Mouse (Mus musculus): ENCODE results near the gene Atl1. TPM values are rescaled to one million over a fixed set of nuclear protein-coding genes. Genes with fewer than 3 reads are reported as not detected.

Gene Atl1
- total RNA-seq, 2 experiments from 2014 or later, result 206 to 222 TPM

DNA sequence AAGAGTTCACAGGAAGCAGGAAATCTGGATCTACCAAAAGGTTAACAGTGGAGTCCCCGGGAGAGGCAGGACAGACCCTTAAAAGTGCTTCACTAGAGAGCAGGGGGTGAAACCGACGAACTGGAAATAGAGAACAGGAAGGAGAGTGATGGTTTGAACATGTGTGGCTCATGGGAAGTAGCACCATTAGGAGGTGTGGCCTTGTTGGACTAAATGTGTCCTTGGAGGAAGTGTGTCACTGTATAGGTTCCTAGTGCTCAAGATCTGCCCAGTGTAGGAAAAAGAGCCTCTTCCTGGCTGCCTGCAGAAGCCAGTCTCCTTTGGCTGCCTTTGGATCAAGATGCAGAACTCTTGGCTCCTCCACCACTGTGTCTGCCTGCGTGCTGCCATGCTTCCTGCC, 112.7 kb downstream of the Atl1 start:
- DNase-seq (ENCODE audit: low spot score in 2 of 2), result no peak

DNA sequence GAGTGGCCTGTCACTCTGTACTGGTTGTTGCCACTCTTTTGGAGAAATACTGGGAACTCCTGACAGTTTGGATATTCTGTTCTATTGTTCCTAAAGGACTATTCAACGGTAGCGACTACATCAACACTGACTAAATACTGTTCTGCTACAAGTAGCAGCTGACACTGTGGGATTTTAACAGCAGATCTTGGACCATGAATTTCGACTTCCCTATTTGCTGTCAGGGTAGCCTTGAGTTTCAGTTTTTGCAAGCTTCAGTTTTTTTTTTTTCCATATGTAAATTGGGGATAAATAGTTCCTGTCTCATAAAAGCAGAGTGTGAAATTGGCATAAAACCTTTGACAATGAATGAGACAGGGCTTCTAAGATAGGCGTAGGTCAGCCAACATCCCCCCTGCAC, 117.9 kb downstream of the Atl1 start:
- no peak for DNase-seq (ENCODE audit: low spot score in 2 of 2)

DNA sequence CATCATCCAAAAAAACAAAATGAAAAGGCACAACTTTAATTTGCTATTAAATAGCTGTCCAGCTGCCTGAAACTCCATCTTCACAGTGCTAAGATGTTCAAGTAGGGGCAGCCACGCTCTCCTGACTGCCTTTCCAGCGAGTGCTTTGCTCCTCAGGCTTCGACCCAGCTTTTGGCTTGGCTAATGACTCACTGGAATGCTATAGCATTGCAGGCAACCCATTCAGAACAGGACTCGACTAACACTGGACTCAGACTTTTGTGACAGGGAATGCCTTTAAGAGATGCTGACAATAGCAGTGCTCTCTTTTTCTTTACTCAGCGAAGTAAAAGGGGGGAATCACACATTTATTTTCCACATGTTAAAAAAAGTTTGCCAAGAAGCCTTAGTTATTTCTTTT, 119.3 kb downstream of the Atl1 start:
- DNase-seq (ENCODE audit: low spot score in 2 of 2), result no peak

DNA sequence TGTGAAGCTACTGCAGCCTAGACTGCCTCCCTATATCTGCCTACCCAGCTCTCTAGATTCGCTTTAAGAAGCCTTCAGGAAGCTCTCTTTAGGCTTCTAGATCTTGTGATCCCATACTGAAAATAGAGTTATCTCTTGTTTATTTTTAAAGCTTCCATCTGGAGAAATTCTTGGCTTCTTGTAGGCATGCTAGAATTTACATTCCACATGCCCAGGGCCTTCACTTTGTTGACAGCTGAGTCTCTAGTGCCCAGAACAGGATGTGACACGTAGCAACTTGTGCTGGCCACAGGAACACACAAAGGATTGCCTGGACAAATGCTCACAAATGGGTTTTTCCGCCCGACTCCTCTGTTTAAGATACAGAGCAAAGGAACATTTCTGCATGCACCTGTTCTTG, 123.5 kb downstream of the Atl1 start:
- DNase-seq (ENCODE audit: low spot score in 2 of 2), result no peak

Other genes starting within 250 kb of the Atl1 start
- gene Sos2, start 210.8 kb upstream of the Atl1 start, total RNA-seq (2021), result 10 to 100 TPM; 31.9 to 32.5 TPM
- gene L2hgdh, start 167.7 kb upstream of the Atl1 start, total RNA-seq (2021), result 10 to 100 TPM; 13.6 to 16.2 TPM
- 10 to 100 TPM; 23.2 to 27.3 TPM for gene Atp5s, start 167.7 kb upstream of the Atl1 start, total RNA-seq (2021)
- 10 to 100 TPM; 21.9 to 24.4 TPM for gene Cdkl1, start 101.3 kb upstream of the Atl1 start, total RNA-seq (2021)
- gene Map4k5, start 586 bp downstream of the Atl1 start, total RNA-seq (2021), result 10 to 100 TPM; 48.5 to 51.2 TPM
- gene Sav1, start 94.4 kb downstream of the Atl1 start, total RNA-seq (2021), result 10 to 100 TPM; 16.9 to 19.6 TPM
- gene Nin, start 221.1 kb downstream of the Atl1 start, total RNA-seq (2021), result 10 to 100 TPM; 55.1 to 55.9 TPM